Mouse (Mus musculus) adipose tissue, adult 10 weeks (tissue): ENCODE results near the gene Acnat2. TPM values are rescaled to one million over a fixed set of nuclear protein-coding genes. Genes with fewer than 3 reads are reported as not detected.

Experiments
- polyA plus RNA-seq: library from polyadenylated mRNA; stranded (reverse); fragments of 350-450 nt; fragmentation: Illumina TruSeq; extraction: RNeasy Lipid Tissue Mini Kit (QIAGEN cat#74804); gene quantifications from one replicate; pipeline ENCODE4 v1.2.3, GENCODE M21; 2014; ENCODE audit warnings: low read depth, low replicate concordance

Acnat2 gene
- 0.51 TPM for polyA plus RNA-seq

DNA sequence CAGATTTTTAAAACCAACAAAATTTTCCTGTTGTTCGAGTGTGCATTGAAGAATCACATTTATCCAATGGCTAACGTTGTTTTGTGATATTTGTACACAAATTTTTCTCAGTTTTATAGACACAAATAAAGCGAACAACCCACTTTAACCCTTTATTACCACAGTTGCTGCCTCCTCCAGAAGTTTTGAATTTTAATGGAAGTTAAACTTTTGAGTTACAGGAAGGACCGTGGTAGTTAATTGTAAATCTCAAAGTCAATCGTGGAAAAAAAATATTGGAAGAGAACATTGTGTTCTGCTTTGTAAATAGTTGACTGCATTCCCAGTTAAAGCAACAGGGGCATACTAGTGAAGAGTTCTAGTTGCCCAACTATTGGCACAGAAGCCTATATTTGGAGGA is at the start of gene Acnat2:
Gene Acnat2, minus strand, starts transcription at position 195 of the 400 bp plus-strand sequence.

Other genes starting within 250 kb of the Acnat2 start
- 3.6 TPM for gene Acnat1, start 65.8 kb upstream of the Acnat2 start, polyA plus RNA-seq
- gene Baat, start 98.4 kb upstream of the Acnat2 start, polyA plus RNA-seq, result not detected
- gene Mrpl50, start 112.9 kb upstream of the Acnat2 start, polyA plus RNA-seq, result 26.8 TPM
- gene Zfp189, start 113.0 kb upstream of the Acnat2 start, polyA plus RNA-seq, result 12.2 TPM
- 7.7 TPM for gene Aldob, start 141.4 kb upstream of the Acnat2 start, polyA plus RNA-seq
- gene Tmem246, start 189.7 kb upstream of the Acnat2 start, polyA plus RNA-seq, result 3.7 TPM
- gene Rnf20, start 223.9 kb upstream of the Acnat2 start, polyA plus RNA-seq, result 34.3 TPM